Mouse (Mus musculus) cerebral cortex, adult 2 months (tissue): ENCODE measurements around the gene Dph5.

ENCODE experiments used
- WGBS: fragments of 180-500 bp; shearing (Covaris S2); methylation state at CpG from one replicate; pipeline ENCODE4 v1.1.7; 2018; 5-methylcytosine and 5-hydroxymethylcytosine counted together

Gene Dph5

DNA sequence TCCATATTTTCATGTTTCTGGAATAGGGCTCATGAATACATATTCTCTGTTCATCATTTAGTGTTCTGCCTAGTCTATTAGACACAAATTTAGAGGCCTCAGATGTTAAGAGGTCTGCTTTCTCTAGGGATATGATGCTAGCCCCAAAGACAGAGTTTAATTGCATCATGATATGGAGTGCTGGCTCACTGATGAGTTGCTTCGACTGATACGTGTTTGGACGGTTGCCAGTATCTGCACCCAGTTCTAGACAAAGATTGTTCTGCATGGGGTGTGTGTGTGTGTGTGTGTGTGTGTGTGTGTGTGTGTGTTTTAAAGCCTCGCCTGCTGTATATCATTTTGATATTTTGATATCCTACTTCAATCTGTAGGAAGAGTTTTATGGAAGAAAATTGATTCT lies 4.7 kb downstream of the Dph5 start:
- 77% methylated on average over 4 of the region's 4 CpGs for WGBS

DNA sequence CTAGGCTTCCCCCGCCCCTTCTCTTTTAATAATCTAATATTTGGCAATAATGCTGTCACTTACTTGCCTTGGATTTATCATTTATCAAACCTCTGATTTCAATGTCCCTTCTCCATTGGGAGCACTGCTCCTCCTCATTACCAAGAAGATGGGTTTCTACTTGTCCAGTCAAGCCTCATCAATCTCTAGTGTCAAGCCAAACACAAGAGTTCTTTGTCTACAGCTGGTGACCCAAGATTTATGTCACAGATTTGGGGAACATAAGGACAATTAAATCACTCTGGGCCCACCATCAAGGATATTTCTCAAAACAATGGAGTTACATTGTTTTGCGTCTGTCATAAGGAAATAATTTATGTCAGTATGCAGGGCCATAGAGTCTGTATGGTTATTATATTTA lies 5.5 kb downstream of the Dph5 start:
- WGBS = 91% methylated on average over 2 of the region's 2 CpGs

DNA sequence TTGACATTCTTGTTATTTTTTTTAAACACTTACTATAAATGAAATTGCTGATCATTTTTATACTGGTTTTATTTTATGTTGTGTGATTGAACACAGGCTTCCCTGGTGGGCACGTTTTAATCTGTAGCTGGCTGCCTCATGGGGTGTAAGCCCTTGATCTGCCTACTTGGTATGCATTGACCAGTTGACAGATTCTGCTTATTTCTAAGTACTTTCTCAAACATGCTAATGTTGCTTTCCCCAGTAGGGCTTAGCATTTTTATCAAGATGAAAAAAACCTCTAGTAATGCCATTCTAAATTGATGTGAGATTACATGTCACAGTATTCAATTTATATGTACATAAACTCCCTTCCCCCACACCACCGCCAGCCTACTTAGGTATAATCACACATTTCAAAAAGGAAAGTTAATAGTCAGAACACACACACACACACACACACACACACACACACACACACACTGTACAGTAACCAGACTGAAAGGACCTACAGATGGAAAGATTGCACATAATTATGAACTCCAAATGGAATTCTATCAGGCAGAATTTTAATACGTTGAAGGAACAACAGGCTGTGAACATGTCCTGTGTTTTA lies 10.8 kb downstream of the Dph5 start:
- 82% methylated on average over 3 of the region's 3 CpGs for WGBS

DNA sequence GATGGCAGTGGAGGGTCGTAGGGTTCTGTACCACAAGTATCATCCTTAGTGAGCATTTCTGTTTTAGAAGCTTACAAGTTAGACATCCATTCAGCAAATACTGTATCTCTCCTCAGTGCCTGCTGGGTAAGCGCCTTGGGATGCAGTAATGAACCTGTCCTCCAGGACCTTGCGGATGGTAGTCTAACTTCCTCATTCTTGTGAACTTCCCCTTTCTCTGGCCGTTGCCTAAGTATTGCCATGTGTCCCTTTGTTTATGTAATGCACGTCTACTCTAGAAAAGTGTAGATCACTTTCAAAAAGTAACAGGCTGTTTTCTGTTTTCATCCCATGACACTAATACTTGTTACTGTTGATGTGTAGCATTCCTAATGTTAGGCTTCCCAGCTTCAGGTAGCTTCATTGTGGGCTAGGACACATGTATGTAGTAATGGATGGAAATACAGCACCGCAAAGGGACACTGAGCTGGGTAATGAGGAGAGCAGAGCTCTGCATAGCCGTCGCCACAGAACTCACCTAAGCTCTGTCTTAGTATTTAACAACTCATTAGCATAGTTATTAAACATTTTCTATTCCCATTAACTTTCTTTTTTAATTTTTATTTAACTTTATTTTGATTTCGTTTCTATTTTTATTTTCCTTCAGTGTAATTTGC lies 14.8 kb downstream of the Dph5 start:
- WGBS = 92% methylated on average over 9 of the region's 9 CpGs

DNA sequence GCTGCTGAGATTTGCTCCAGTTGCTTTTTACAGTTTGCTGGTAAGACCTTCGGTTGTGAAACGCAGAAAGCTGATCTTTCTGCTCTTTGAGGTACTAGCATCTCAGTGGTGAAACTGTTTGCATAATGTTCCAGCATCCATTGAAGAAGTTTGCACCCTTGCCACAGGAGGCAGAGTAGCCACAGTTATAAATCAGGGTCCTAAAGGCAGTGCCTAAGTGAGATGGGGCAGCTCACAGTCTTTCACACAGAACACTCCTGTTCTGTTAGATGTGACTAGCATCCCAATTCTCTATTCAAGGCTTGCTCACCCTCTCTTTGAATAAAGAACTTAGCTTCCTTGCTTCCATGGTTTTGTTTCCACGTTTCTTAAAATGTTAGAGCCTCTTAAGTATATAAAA lies 17.4 kb downstream of the Dph5 start:
- WGBS = 50% methylated on average over 3 of the region's 3 CpGs

DNA sequence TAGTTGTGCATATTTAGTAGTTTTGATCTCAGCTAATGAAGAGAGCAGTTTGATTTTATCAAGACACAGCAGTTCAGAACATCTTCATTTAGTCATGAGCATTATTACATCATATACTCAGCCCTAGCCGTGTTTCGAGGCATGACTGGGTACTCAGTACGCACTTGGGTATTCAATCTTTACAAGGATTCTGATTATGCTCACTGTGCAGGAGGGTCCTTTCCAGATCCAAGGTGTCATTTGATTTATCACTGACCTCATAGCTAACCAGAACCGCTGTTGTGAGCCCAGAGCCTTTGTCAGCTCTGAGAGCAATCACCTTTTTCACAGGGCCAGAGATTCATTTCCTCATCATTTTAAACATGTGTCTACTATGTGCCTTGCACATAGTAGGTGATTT lies 17.9 kb downstream of the Dph5 start:
- 91% methylated on average over 4 of the region's 4 CpGs for WGBS

DNA sequence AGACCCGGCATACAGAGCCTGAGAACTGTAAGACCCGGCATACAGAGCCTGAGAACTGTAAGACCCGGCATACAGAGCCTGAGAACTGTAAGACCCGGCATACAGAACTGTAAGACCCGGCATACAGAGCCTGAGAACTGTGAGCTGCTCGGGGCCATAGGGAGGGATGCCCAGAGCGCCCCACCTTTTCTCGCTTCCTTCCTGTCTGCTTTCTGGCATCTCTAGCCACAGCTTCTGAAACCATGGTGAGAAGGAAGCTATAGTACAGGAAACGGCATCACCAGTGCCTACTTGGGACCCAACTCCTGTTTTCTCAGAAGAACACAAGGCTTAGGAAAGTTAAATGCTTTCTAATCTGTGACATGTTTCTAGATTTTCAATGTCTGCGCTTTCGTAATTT lies 19.8 kb downstream of the Dph5 start:
- WGBS = 97% methylated on average over 11 of the region's 11 CpGs

DNA sequence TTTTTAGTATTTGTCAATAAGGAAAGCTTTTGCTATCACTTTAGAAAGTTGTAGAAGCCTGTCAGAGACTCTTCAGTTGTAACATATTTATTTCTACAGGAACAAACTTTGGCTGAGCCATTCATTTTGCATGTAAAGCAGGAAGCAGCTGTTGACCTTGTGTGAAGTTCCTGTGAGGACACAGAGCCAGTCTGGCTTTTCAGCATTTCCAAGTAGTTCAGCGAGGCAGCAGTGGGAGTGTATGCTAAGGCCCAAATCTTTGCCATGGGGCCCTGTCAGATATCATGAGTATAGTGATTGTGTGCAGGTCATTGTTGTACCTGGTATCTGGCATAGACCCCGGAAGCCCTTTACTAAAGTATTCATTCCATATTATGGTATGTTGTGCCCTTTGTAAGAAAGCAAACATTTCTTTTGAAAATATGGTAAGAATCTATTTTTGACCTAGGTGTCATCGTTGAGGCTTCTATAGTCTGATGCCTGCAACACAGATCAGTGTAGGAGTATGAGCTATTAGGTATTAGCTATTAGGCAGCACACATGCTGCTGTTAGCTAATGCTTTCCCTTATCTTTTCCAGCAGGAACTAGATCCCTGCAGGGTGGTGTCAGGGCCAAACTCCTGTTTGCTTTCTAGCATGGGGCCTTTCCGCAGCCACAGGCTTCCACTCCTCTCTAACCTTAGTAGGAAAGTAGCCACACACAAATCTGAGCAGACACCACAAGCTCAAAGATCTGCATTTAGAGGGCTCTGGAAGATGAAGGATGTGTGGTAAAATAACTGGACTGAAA lies 37.0 kb downstream of the Dph5 start:
- WGBS = 79% methylated on average over 4 of the region's 4 CpGs

DNA sequence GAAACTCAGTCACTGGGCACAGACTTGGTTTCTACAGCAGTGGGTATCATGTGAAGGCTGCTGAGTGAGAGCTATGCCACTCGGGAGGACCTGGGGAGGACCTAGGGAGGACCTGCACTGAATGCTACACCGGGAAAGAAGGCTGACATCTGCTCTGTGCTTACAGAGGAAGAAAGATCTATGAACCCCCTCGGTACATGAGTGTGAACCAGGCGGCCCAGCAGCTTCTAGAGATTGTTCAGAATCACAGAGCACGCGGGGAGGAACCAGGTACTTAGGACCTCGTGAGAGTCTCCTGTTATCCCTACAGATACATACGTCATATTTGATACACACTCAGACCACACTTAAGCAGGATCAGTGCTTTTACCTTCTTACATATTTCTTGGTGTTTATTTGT lies 38.9 kb downstream of the Dph5 start:
- WGBS = 94% methylated on average over 8 of the region's 8 CpGs

DNA sequence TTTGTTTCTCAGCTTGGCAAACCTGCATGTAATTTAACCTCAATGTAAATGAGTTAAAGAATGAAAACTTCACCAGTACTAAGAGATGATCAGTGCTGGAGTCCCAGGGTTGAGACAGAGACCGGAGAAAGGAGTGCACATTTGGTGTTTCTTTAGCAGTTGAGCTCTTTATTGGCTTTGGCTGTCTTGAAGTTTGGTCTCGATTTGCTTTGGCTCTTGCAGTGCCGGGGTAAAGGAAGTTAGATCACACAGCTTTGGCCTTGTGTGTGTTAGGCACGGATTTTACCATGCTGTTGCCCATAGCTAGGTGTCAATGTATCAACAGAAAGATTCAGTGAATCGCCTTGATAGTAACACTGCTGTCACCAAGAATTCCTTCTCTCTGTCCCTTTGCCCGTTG lies 44.1 kb downstream of the Dph5 start:
- WGBS = 89% methylated on average over 6 of the region's 6 CpGs

DNA sequence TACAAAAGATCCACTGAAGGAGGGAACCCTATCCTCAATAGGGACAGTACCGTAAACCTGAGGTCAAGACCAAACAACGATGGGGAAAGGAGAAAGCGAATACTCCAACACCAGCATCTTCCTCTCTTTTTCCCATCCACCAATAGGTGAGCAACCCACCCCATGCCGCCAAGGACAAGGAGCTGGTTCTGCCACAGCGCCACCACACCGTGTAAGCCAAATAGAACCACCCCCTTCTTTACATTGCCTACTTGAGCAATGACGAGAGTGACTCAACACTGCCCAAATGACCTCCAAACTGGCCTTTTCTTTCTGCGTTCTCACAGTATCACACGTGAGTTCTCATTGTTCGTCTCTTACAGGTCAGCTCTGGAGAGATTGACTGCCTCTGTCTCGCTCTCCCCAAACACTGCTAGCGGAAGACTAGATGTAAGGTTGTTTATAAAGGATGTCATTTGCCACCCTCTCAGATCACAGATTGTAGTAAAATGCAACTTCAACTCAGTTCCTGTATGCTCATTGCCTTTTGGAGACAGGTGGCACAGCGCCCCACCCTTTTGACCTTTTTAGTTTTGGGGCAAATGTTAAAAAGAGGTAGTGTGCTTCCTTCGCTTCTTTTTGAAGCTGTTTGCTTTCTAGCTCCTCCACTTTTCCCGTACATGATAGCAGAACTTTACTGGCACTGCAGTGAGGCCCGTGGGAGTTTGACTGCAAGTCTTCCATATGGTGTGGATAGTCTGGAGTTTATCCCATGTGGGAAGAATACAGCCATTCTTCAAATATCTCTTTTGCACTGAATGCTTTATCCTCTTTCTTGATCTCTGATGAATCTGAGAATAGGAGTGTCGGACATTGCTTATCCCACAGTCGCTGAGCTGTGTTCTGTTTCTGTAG lies 45.9 kb downstream of the Dph5 start:
- 69% methylated on average over 18 of the region's 18 CpGs for WGBS

DNA sequence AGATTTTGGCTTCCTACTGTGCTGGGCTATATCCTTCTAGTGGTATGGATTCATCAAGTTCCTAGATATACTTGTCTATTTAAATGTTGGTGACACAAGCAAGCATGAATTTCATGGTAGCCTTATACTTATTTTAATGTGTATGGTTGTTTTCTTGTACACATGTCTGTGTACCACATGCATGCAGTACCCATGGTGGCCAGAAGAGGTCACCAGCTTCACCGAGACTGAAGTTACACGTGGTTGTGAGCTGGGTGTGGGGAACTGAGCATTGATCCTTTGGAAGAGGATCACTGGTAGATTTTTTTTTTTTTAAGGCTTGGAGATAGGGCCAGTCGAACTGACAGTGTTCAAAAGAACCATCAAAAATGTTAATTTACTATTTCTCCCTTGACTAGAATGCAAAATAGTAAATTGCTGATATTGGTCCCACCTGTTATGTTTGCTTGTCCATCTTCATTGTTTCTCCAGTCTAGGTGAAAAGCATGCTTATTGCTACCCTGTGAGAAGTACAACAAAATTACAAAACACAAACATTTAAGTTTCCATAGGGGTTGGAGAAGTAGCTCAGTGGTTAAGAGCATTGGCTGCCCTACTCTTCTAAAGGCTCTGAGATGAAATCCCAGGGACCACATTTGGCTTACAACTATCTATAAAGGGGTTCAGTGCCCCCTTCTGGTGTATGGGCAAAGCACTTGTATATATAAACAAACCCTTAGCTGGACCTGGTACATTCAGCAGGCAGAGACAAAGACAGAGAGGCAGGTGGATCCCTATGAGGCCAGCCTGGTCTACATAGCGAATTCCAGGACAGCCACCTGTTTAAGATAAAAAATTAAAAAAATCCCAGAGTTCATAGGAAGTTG lies 49.3 kb downstream of the Dph5 start:
- 63% methylated on average over 4 of the region's 4 CpGs for WGBS

DNA sequence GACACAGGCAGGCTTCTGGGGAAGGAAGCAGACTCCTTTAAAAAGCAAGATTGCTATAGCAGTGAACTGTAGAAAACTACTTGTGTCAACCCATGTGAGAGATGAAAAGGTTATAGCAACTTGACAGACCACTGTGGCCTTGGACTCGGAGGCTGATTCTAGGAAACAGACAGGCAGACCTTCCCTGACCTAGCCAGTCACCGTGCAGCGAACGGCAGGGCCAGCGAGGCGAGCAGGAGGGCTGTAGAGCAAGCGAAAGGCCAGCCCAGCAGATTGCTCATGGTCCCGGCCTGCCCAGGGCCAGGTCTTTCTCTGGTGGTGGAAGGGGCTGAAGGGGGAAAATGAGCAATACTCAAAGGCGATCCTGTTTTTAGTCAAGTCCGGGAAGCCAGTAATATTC lies 50.2 kb downstream of the Dph5 start:
- WGBS = 90% methylated on average over 10 of the region's 10 CpGs

DNA sequence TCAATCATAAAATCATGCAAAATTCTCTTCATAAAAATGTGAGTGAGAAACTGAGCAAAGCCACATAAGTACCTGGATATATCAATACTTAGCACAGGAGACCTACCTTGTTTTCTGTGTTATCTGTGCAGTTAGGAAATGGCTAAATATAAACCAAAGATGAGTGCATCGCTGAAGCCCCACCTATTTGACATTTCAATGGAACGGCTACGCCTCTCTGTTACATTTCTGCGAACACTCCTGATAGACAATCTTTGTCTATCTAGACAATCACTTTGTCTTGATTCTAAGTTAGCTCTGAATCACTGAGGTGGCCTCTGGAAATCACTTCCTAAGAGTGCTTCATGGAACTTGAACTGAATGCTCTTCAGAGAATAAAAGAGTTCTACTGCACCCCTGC lies 52.9 kb downstream of the Dph5 start:
- WGBS = 86% methylated on average over 4 of the region's 4 CpGs

DNA sequence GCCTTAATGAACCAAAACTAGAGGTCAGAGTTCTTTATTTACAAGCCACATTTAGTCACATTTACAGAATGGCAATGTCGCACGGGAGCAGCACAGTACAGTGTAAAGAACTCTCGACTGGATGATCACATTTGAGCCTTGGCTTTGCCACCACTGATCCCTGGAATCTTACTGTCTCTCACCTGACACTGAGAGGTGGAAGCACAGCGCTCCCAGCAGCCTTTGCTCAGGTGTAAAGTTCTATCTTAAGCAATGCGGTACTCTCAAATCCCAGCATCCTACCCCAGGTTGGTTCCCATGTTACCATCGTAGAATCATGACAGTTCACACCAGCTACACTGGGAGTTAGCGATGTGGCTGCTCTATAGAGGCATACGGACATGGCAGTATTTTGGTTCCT lies 53.8 kb downstream of the Dph5 start:
- WGBS = 93% methylated on average over 8 of the region's 8 CpGs

DNA sequence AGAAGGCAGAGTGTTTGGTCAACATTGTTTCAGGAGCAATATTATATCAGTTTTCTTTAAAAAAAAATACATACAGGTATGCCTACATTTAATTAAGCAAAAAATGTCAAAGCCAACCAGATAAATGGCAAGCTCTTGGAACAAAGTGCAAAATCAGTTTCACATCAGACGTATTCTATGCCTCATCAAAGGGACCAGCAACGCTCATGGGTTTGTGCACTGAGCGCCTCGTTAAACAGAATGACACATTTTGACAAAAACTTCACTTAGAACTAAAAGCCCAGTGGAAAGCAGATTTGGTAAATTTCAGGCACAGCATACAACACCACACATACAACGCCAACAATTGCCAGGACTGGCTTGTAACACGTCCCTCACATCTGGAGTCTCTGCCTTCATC lies 56.7 kb downstream of the Dph5 start:
- WGBS = 84% methylated on average over 6 of the region's 6 CpGs

DNA sequence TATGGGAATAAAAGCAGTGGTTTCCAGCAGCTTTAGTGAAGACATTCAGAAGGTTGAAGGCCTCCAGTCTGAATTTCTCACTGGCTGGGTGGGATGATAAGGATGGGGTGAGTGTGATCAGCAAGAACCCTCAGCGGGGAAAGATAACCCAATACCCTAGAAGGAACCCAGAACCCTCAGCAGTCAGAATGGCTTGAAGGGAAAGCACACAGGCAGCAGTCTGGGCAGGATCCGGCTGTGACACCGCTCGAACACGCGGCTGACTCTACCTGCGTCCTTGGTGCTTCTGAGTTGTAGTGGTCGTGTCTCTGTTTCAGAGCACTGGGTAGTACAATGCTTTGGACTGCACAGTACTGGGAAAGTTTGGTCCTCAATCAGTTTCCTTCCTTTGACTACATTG lies 58.6 kb downstream of the Dph5 start:
- 98% methylated on average over 8 of the region's 8 CpGs for WGBS

DNA sequence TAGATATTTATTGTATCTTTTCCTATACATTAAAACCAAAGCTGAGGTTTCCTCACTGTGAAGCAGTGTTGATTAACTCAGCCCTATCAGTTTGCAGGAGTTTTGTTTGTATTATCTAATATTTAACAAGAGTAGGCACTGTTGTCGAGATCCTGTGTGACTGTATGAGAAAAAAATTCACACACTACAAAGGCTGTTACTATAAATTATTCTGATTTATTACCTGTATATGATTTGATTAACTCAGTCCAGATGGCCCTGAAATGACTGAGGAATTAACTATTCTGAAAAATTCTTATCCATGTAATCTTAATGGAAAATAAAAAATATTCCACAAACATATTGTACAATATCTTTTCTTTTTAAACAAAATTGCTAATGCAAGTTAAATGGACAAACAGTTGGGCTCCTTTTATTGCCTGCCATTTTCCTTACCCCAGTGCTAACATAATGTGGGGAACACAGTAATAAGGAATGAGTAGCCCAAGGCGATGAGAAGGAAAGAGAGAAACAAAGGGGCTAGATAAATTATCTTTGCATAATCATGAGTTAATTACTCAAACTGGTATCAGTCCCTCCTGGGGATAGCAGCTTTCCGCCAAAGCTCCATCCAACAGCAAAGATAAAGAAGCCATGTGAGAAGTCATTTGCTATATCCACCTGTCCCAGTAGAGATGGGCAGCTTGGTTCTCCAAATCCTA lies 61.7 kb downstream of the Dph5 start:
- WGBS = 80% methylated on average over 3 of the region's 3 CpGs

DNA sequence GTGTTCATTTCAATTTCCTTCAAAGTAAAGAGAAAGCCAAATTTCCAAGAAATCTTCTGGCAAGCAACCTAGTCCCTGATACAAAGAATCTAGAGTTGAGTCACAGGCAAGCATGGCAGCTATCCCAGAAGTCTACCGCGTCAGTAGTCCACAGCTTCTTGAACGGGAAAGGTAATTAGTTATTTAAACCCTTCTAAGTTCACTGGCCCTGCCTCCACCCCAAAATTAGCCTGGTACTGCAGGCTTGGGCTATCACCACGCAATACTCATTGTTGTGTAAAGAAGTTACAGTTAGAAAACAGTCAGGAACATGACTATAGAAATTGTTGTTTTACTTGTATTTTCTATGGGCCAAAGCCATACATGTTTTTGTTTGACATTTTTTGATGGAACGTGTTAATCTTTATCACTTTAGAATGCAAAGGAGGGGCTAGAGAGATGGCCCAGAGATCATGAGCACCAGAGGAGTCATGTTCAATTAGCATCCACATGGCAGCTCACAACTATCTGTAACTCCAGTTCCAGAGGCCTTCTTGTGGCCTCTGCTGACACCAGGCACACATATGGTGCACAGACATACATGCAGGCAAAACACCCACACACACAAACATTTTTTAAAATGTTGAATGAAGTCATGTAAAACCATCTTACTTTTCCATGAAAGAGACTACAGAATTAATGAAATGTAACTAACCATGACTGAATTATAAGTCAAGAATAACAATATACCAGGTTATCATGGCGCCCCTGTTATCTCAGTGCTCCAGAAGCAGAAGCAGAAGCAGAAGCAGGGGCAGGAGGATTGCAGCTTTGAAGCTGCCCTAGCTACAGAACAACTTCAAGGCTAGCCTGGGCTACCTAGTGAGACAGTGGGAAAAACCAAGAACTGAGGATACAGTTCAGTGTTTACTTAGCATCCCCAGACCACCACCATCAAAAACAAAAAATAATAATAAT lies 62.6 kb downstream of the Dph5 start:
- 57% methylated on average over 6 of the region's 6 CpGs for WGBS
